Mouse (Mus musculus): ENCODE data around the gene Fra10ac1. TPM values are rescaled to one million over a fixed set of nuclear protein-coding genes. Genes with fewer than 3 reads are reported as not detected.
A peak's percentile ranks its signal among the peaks of the same experiment; 100 is the strongest.

The Fra10ac1 gene
- total RNA-seq (2014; fragmentation: Nextera tagmentation) = 27.1 and 38.3 TPM in 2 replicates
- 38.5 and 49.8 TPM in 2 replicates for total RNA-seq (2017)

GRCm38 (mm10) chr19:38223905-38224684 is at the start of gene Fra10ac1:
TSS of gene Fra10ac1 (minus strand) at chr19:38224156.
- ATAC-seq (replicated peaks; ENCODE audit: low FRiP score, low TSS enrichment, poor library complexity, severe bottlenecking) = peak; percentile 98

- no peak for ATAC-seq (replicated peaks; ENCODE audit: low FRiP score, low TSS enrichment, poor library complexity, severe bottlenecking)
Observed at GRCm38 (mm10) chr19:38271071-38271470, 47.1 kb upstream of the Fra10ac1 start.

GRCm38 (mm10) chr19:38267469-38267868 is 43.5 kb upstream of the Fra10ac1 start:
- no peak for ATAC-seq (replicated peaks; ENCODE audit: low FRiP score, low TSS enrichment, poor library complexity, severe bottlenecking)

- no peak for ATAC-seq (replicated peaks; ENCODE audit: low FRiP score, low TSS enrichment, poor library complexity, severe bottlenecking)
Observed at GRCm38 (mm10) chr19:38265767-38266166, 41.8 kb upstream of the Fra10ac1 start.

- ATAC-seq (replicated peaks; ENCODE audit: low FRiP score, low TSS enrichment, poor library complexity, severe bottlenecking) = no peak
Observed at GRCm38 (mm10) chr19:38264505-38265500, 40.8 kb upstream of the Fra10ac1 start, which contains the start of gene Lgi1. TSS of gene Lgi1 (plus strand) at chr19:38264536.

GRCm38 (mm10) chr19:38263829-38264504 is 40.0 kb upstream of the Fra10ac1 start:
- no peak for ATAC-seq (replicated peaks; ENCODE audit: low FRiP score, low TSS enrichment, poor library complexity, severe bottlenecking)

GRCm38 (mm10) chr19:38261351-38261750 is 37.4 kb upstream of the Fra10ac1 start:
- ATAC-seq (replicated peaks; ENCODE audit: low FRiP score, low TSS enrichment, poor library complexity, severe bottlenecking) = no peak

- no peak for ATAC-seq (replicated peaks; ENCODE audit: low FRiP score, low TSS enrichment, poor library complexity, severe bottlenecking)
Observed at GRCm38 (mm10) chr19:38260346-38260745, 36.4 kb upstream of the Fra10ac1 start.

- ATAC-seq (replicated peaks; ENCODE audit: low FRiP score, low TSS enrichment, poor library complexity, severe bottlenecking) = no peak
Observed at GRCm38 (mm10) chr19:38259436-38259835, 35.5 kb upstream of the Fra10ac1 start.

- no peak for ATAC-seq (replicated peaks; ENCODE audit: low FRiP score, low TSS enrichment, poor library complexity, severe bottlenecking)
Observed at GRCm38 (mm10) chr19:38258651-38259065, 34.7 kb upstream of the Fra10ac1 start.

- peak; percentile 75 for ATAC-seq (replicated peaks; ENCODE audit: low FRiP score, low TSS enrichment, poor library complexity, severe bottlenecking)
Observed at GRCm38 (mm10) chr19:38253796-38254195, 29.8 kb upstream of the Fra10ac1 start.

GRCm38 (mm10) chr19:38249627-38250026 is 25.7 kb upstream of the Fra10ac1 start:
- ATAC-seq (replicated peaks; ENCODE audit: low FRiP score, low TSS enrichment, poor library complexity, severe bottlenecking) = no peak

- no peak for ATAC-seq (replicated peaks; ENCODE audit: low FRiP score, low TSS enrichment, poor library complexity, severe bottlenecking)
Observed at GRCm38 (mm10) chr19:38246177-38246622, 22.2 kb upstream of the Fra10ac1 start.

- ATAC-seq (replicated peaks; ENCODE audit: low FRiP score, low TSS enrichment, poor library complexity, severe bottlenecking) = no peak
Observed at GRCm38 (mm10) chr19:38245361-38246176, 21.6 kb upstream of the Fra10ac1 start.

- ATAC-seq (replicated peaks; ENCODE audit: low FRiP score, low TSS enrichment, poor library complexity, severe bottlenecking) = no peak
Observed at GRCm38 (mm10) chr19:38244748-38245147, 20.8 kb upstream of the Fra10ac1 start.

- ATAC-seq (replicated peaks; ENCODE audit: low FRiP score, low TSS enrichment, poor library complexity, severe bottlenecking) = no peak
Observed at GRCm38 (mm10) chr19:38242314-38242852, 18.4 kb upstream of the Fra10ac1 start.

GRCm38 (mm10) chr19:38238213-38238951 is 14.4 kb upstream of the Fra10ac1 start:
- no peak for ATAC-seq (replicated peaks; ENCODE audit: low FRiP score, low TSS enrichment, poor library complexity, severe bottlenecking)

- ATAC-seq (replicated peaks; ENCODE audit: low FRiP score, low TSS enrichment, poor library complexity, severe bottlenecking) = peak; percentile 84
Observed at GRCm38 (mm10) chr19:38237834-38238212, 13.9 kb upstream of the Fra10ac1 start.
